Mouse (Mus musculus): ENCODE measurements around the gene Lmx1a. TPM values are rescaled to one million over a fixed set of nuclear protein-coding genes. Genes with fewer than 3 reads are reported as not detected.
A peak's percentile ranks its signal among the peaks of the same experiment; 100 is the strongest.

Gene Lmx1a
- polyA plus RNA-seq, 1 experiment from 2014 or later = 18.7 TPM

GRCm38 (mm10) chr1:167817616-167818015 is 128.6 kb downstream of the Lmx1a start:
- H3K27ac ChIP-seq (ENCODE audit: low read depth, low read length) = no peak overlapping the region
- ATAC-seq (ENCODE audit: low FRiP score) (no peak), DNase-seq (ENCODE audit: low spot score, missing footprints) (no peak)
- H3K9me3 ChIP-seq (ENCODE audit: control insufficient read depth, low read length) = no peaks in the 10 kb centered on the region
- 12% methylated on average over 1 of the region's 1 CpGs for WGBS
- H3K4me2 ChIP-seq = no peak overlapping the region
- no peaks in the 10 kb centered on the region for H3K36me3 ChIP-seq (ENCODE audit: control insufficient read depth, insufficient read depth, low read length)
- H3K4me3 ChIP-seq (ENCODE audit: low read depth, low read length) = no peak overlapping the region
- no peak overlapping the region for H3K9ac ChIP-seq (ENCODE audit: low read length)
- no peaks in the 10 kb centered on the region for H3K27me3 ChIP-seq (ENCODE audit: control insufficient read depth, insufficient read depth, low read length)
- peaks cover 3% of the 10 kb centered on the region for H3K4me1 ChIP-seq (ENCODE audit: control insufficient read depth, insufficient read depth, low read length)

GRCm38 (mm10) chr1:167820031-167820430 is 131.0 kb downstream of the Lmx1a start:
- Histone ChIP-seq H3K9ac (ENCODE audit: low read length) (no peak overlapping the region), H3K4me2 (no peak overlapping the region), H3K36me3 (ENCODE audit: control insufficient read depth, insufficient read depth, low read length) (no peaks in the 10 kb centered on the region), H3K27me3 (ENCODE audit: control insufficient read depth, insufficient read depth, low read length) (no peaks in the 10 kb centered on the region), H3K27ac (ENCODE audit: low read depth, low read length) (no peak overlapping the region), H3K4me1 (ENCODE audit: control insufficient read depth, insufficient read depth, low read length) (peaks cover 3% of the 10 kb centered on the region), H3K9me3 (ENCODE audit: control insufficient read depth, low read length) (no peaks in the 10 kb centered on the region), H3K4me3 (ENCODE audit: low read depth, low read length) (no peak overlapping the region)
- 90% methylated on average over 6 of the region's 6 CpGs for WGBS
- DNase-seq (ENCODE audit: low spot score, missing footprints) = no peak
- no peak for ATAC-seq (ENCODE audit: low FRiP score)

GRCm38 (mm10) chr1:167821125-167821524 is 132.1 kb downstream of the Lmx1a start:
- no peak overlapping the region for H3K9ac ChIP-seq (ENCODE audit: low read length)
- 50% methylated on average over 1 of the region's 1 CpGs for WGBS
- H3K9me3 ChIP-seq (ENCODE audit: control insufficient read depth, low read length) = no peaks in the 10 kb centered on the region
- ATAC-seq (ENCODE audit: low FRiP score) (no peak), DNase-seq (ENCODE audit: low spot score, missing footprints) (no peak)
- H3K4me2 ChIP-seq = no peak overlapping the region
- no peak overlapping the region for H3K27ac ChIP-seq (ENCODE audit: low read depth, low read length)
- H3K4me3 ChIP-seq (ENCODE audit: low read depth, low read length) = no peak overlapping the region
- peaks cover 3% of the 10 kb centered on the region for H3K4me1 ChIP-seq (ENCODE audit: control insufficient read depth, insufficient read depth, low read length)
- no peaks in the 10 kb centered on the region for H3K36me3 ChIP-seq (ENCODE audit: control insufficient read depth, insufficient read depth, low read length)
- no peaks in the 10 kb centered on the region for H3K27me3 ChIP-seq (ENCODE audit: control insufficient read depth, insufficient read depth, low read length)

GRCm38 (mm10) chr1:167830291-167830690 is 141.3 kb downstream of the Lmx1a start:
- Histone ChIP-seq H3K9ac (ENCODE audit: low read length) (no peak overlapping the region), H3K36me3 (ENCODE audit: control insufficient read depth, insufficient read depth, low read length) (no peaks in the 10 kb centered on the region), H3K4me3 (ENCODE audit: low read depth, low read length) (no peak overlapping the region), H3K27ac (ENCODE audit: low read depth, low read length) (no peak overlapping the region), H3K4me2 (no peak overlapping the region), H3K4me1 (ENCODE audit: control insufficient read depth, insufficient read depth, low read length) (no peaks in the 10 kb centered on the region), H3K27me3 (ENCODE audit: control insufficient read depth, insufficient read depth, low read length) (no peaks in the 10 kb centered on the region), H3K9me3 (ENCODE audit: control insufficient read depth, low read length) (no peaks in the 10 kb centered on the region)
- ATAC-seq (ENCODE audit: low FRiP score) (no peak), DNase-seq (ENCODE audit: low spot score, missing footprints) (no peak)
- WGBS = 88% methylated on average over 7 of the region's 7 CpGs

GRCm38 (mm10) chr1:167831601-167832000 is 142.6 kb downstream of the Lmx1a start:
- Histone ChIP-seq H3K4me3 (ENCODE audit: low read depth, low read length) (no peak overlapping the region), H3K9ac (ENCODE audit: low read length) (no peak overlapping the region), H3K4me1 (ENCODE audit: control insufficient read depth, insufficient read depth, low read length) (no peaks in the 10 kb centered on the region), H3K9me3 (ENCODE audit: control insufficient read depth, low read length) (no peaks in the 10 kb centered on the region), H3K27ac (ENCODE audit: low read depth, low read length) (no peak overlapping the region), H3K27me3 (ENCODE audit: control insufficient read depth, insufficient read depth, low read length) (no peaks in the 10 kb centered on the region), H3K4me2 (no peak overlapping the region), H3K36me3 (ENCODE audit: control insufficient read depth, insufficient read depth, low read length) (no peaks in the 10 kb centered on the region)
- WGBS = 91% methylated on average over 3 of the region's 3 CpGs
- DNase-seq (ENCODE audit: low spot score, missing footprints) (no peak), ATAC-seq (ENCODE audit: low FRiP score) (no peak)

- 0 out of 2 replicates have a peak, but pooled peaks cover 2% of the 10 kb centered on the region for H3K4me1 ChIP-seq (ENCODE audit: control insufficient read depth, insufficient read depth, low read length)
- WGBS = 65% methylated on average over 4 of the region's 4 CpGs
- DNase-seq (ENCODE audit: low spot score, missing footprints) = no peak
- no peaks in the 10 kb centered on the region for H3K9me3 ChIP-seq (ENCODE audit: control insufficient read depth, low read length)
- H3K27ac ChIP-seq (ENCODE audit: low read depth, low read length) = no peak overlapping the region
- H3K36me3 ChIP-seq (ENCODE audit: control insufficient read depth, insufficient read depth, low read length) = no peaks in the 10 kb centered on the region
- ATAC-seq (ENCODE audit: low FRiP score) = no peak
- no peak overlapping the region for H3K4me3 ChIP-seq (ENCODE audit: low read depth, low read length)
- H3K4me2 ChIP-seq = no peak overlapping the region
- no peak overlapping the region for H3K9ac ChIP-seq (ENCODE audit: low read length)
- H3K27me3 ChIP-seq (ENCODE audit: control insufficient read depth, insufficient read depth, low read length) = no peaks in the 10 kb centered on the region
Measured at GRCm38 (mm10) chr1:167854801-167855200, 165.8 kb downstream of the Lmx1a start.

- H3K27me3 ChIP-seq (ENCODE audit: control insufficient read depth, insufficient read depth, low read length) = no peaks in the 10 kb centered on the region
Measured at GRCm38 (mm10) chr1:167872028-167872427, 183.0 kb downstream of the Lmx1a start.

GRCm38 (mm10) chr1:167874099-167874498 is 185.1 kb downstream of the Lmx1a start:
- Histone ChIP-seq H3K4me2 (no peak overlapping the region), H3K27ac (ENCODE audit: low read depth, low read length) (no peak overlapping the region), H3K9ac (ENCODE audit: low read length) (no peak overlapping the region), H3K27me3 (ENCODE audit: control insufficient read depth, insufficient read depth, low read length) (no peaks in the 10 kb centered on the region), H3K36me3 (ENCODE audit: control insufficient read depth, insufficient read depth, low read length) (no peaks in the 10 kb centered on the region), H3K9me3 (ENCODE audit: control insufficient read depth, low read length) (no peaks in the 10 kb centered on the region), H3K4me1 (ENCODE audit: control insufficient read depth, insufficient read depth, low read length) (no peaks in the 10 kb centered on the region), H3K4me3 (ENCODE audit: low read depth, low read length) (no peak overlapping the region)
- DNase-seq (ENCODE audit: low spot score, missing footprints) (no peak), ATAC-seq (ENCODE audit: low FRiP score) (no peak)
- whole genome bisulfite sequencing = 64% methylated on average over 3 of the region's 3 CpGs

More at GRCm38 (mm10) chr1:167872028-167872427, 183.0 kb downstream of the Lmx1a start:
- ATAC-seq (ENCODE audit: low FRiP score) = no peak
- H3K4me1 ChIP-seq (ENCODE audit: control insufficient read depth, insufficient read depth, low read length) = no peaks in the 10 kb centered on the region
- H3K4me3 ChIP-seq (ENCODE audit: low read depth, low read length) = no peak overlapping the region
- H3K4me2 ChIP-seq = no peak overlapping the region
- WGBS = 86% methylated on average over 1 of the region's 1 CpGs
- no peaks in the 10 kb centered on the region for H3K36me3 ChIP-seq (ENCODE audit: control insufficient read depth, insufficient read depth, low read length)
- no peak overlapping the region for H3K9ac ChIP-seq (ENCODE audit: low read length)
- H3K9me3 ChIP-seq (ENCODE audit: control insufficient read depth, low read length) = no peaks in the 10 kb centered on the region
- no peak overlapping the region for H3K27ac ChIP-seq (ENCODE audit: low read depth, low read length)
- DNase-seq (ENCODE audit: low spot score, missing footprints) = peak; percentile 72

GRCm38 (mm10) chr1:167877931-167878330 is 188.9 kb downstream of the Lmx1a start:
- H3K36me3 ChIP-seq (ENCODE audit: control insufficient read depth, insufficient read depth, low read length) = no peaks in the 10 kb centered on the region
- no peak overlapping the region for H3K4me3 ChIP-seq (ENCODE audit: low read depth, low read length)
- H3K27ac ChIP-seq (ENCODE audit: low read depth, low read length) = no peak overlapping the region
- ATAC-seq (ENCODE audit: low FRiP score) (no peak), DNase-seq (ENCODE audit: low spot score, missing footprints) (no peak)
- no peaks in the 10 kb centered on the region for H3K9me3 ChIP-seq (ENCODE audit: control insufficient read depth, low read length)
- WGBS = 75% methylated on average over 4 of the region's 4 CpGs
- no peaks in the 10 kb centered on the region for H3K27me3 ChIP-seq (ENCODE audit: control insufficient read depth, insufficient read depth, low read length)
- no peak overlapping the region for H3K9ac ChIP-seq (ENCODE audit: low read length)
- no peaks in the 10 kb centered on the region for H3K4me1 ChIP-seq (ENCODE audit: control insufficient read depth, insufficient read depth, low read length)
- no peak overlapping the region for H3K4me2 ChIP-seq

- ATAC-seq (ENCODE audit: low FRiP score) (no peak), DNase-seq (ENCODE audit: low spot score, missing footprints) (no peak)
- Histone ChIP-seq H3K9ac (ENCODE audit: low read length) (no peak overlapping the region), H3K36me3 (ENCODE audit: control insufficient read depth, insufficient read depth, low read length) (no peaks in the 10 kb centered on the region), H3K4me2 (no peak overlapping the region), H3K27me3 (ENCODE audit: control insufficient read depth, insufficient read depth, low read length) (no peaks in the 10 kb centered on the region), H3K27ac (ENCODE audit: low read depth, low read length) (no peak overlapping the region), H3K9me3 (ENCODE audit: control insufficient read depth, low read length) (no peaks in the 10 kb centered on the region), H3K4me1 (ENCODE audit: control insufficient read depth, insufficient read depth, low read length) (no peaks in the 10 kb centered on the region), H3K4me3 (ENCODE audit: low read depth, low read length) (no peak overlapping the region)
- WGBS = 80% methylated on average over 11 of the region's 11 CpGs
Measured at GRCm38 (mm10) chr1:167878354-167878753, 189.3 kb downstream of the Lmx1a start.

All from midbrain, embryonic 11.5 days (tissue).